In genomic region chr7:16785541-16786083, GRCm38 (mm10) we compare ENCODE assay signal across 1 mouse cellular context.
A peak's percentile ranks its signal among the peaks of the same experiment; 100 is the strongest.
TF ChIP-seq lines count a peak whose summit lies in the region.

No protein-coding gene starts in this region.

TF ChIP-seq in MEL, 35 proteins besides CTCF, POLR2A, EP300 and RAD21:
- TF ChIP-seq SIN3A (IDR thresholded peaks at IDR 0.05; ENCODE audit: low read length) (peak; percentile 41; the same call in 1 of the 2 replicates), BHLHE40 (IDR thresholded peaks at IDR 0.05; ENCODE audit: borderline replicate concordance, low read depth, low read length) (no peak), ELF1 (IDR thresholded peaks at IDR 0.05; ENCODE audit: low read depth, low read length) (no peak), USF1 (IDR thresholded peaks at IDR 0.05; ENCODE audit: low read depth, low read length) (no peak), POLR2AphosphoS2 (IDR thresholded peaks at IDR 0.05; ENCODE audit: low read length) (no peak), ZNF384 (IDR thresholded peaks at IDR 0.05; ENCODE audit: low read depth, low read length) (0 out of 2 replicates have a peak, but pooled peaks have one; percentile 2), RCOR1 (IDR thresholded peaks at IDR 0.05; ENCODE audit: low read depth, low read length) (peak; percentile 57; the same call in 1 of the 2 replicates), TCF12 (IDR thresholded peaks at IDR 0.05; ENCODE audit: low read depth, low read length) (peak; percentile 24; the same call in 1 of the 2 replicates), NELFE (IDR thresholded peaks at IDR 0.05; ENCODE audit: low read depth, low read length) (no peak), ZKSCAN1 (IDR thresholded peaks at IDR 0.05; ENCODE audit: low read depth, low read length) (no peak), ZC3H11A (IDR thresholded peaks at IDR 0.05; ENCODE audit: low read depth, low read length) (no peak), MYC (IDR thresholded peaks at IDR 0.05; ENCODE audit: low read depth, low read length) (no peak), MYB (IDR thresholded peaks at IDR 0.05; ENCODE audit: low read depth, low read length) (no peak), USF2 (IDR thresholded peaks at IDR 0.05; ENCODE audit: borderline replicate concordance in 1 of 2, insufficient read depth in 1 of 2, low read depth in 1 of 2, low read length in 2 of 2) (no peak), GATA1 (IDR thresholded peaks at IDR 0.05; ENCODE audit: low read depth, low read length) (peak; percentile 59), TAL1 (IDR thresholded peaks at IDR 0.05; ENCODE audit: low read length) (peak; percentile 43), E2F4 (IDR thresholded peaks at IDR 0.05; ENCODE audit: borderline replicate concordance, low read depth, low read length) (no peak), UBTF (IDR thresholded peaks at IDR 0.05; ENCODE audit: borderline replicate concordance, insufficient read depth, low read depth, low read length) (no peak), MXI1 (IDR thresholded peaks at IDR 0.05; ENCODE audit: low read depth, low read length) (peak; percentile 44; the same call in 1 of the 2 replicates), GABPA (IDR thresholded peaks at IDR 0.05; ENCODE audit: low read depth, low read length) (no peak)
